Mouse (Mus musculus) olfactory bulb, adult 2 months (tissue): ENCODE measurements around the gene Diaph3.

ENCODE experiments used
- CTCF ChIP-seq: fragments of 200-500 bp; IDR thresholded peaks from 2 replicates; pipeline ENCODE4 v1.5.1; 2012; ENCODE audit warnings: low read depth, mild to moderate bottlenecking, low read length, moderate library complexity; ENCODE audit not compliant: insufficient read depth
- POLR2A ChIP-seq: fragments of 200-500 bp; IDR thresholded peaks from 2 replicates; pipeline ENCODE4 v1.6.1; 2012; ENCODE audit warnings: mild to moderate bottlenecking, low read depth, low read length, moderate library complexity; ENCODE audit not compliant: insufficient read depth

DNA sequence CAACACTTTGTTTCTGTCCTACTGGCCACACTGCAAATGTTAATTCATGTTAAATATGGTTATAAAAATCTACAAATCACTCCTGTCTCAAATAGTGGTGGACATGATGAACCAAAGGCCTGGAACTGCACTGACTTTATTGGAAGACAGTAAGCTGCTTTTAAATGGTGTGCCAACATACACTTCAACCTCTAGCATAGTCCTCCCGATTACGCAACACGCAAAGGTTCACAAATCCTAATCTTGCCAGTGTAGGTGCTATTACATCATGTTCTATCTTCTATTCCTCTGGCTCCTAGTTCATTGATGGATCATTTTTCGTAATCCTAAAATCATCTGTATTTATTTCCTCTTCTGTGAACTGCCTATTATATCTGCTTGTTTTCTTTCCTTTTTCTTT lies 324.8 kb downstream of the Diaph3 start:
- TF ChIP-seq CTCF, result no peak
- TF ChIP-seq POLR2A, result no peak
